Mouse (Mus musculus) G1E-ER4 (cell line): Measurements from ENCODE around the gene Cables2. TPM values are rescaled to one million over a fixed set of nuclear protein-coding genes. Genes with fewer than 3 reads are reported as not detected.

ENCODE experiments used
- GATA1 ChIP-seq: IDR thresholded peaks from one replicate; pipeline ENCODE4 v1.8.0; 2012; ENCODE audit warnings: low read length, inconsistent platforms
- polyA plus RNA-seq: library from polyadenylated mRNA; stranded (reverse); fragments of >175 nt; gene quantifications from 2 replicates; pipeline ENCODE4 v1.2.3, GENCODE M21; 2012

Cables2 gene
- polyA plus RNA-seq, 1 experiment, result 25.1 TPM

DNA sequence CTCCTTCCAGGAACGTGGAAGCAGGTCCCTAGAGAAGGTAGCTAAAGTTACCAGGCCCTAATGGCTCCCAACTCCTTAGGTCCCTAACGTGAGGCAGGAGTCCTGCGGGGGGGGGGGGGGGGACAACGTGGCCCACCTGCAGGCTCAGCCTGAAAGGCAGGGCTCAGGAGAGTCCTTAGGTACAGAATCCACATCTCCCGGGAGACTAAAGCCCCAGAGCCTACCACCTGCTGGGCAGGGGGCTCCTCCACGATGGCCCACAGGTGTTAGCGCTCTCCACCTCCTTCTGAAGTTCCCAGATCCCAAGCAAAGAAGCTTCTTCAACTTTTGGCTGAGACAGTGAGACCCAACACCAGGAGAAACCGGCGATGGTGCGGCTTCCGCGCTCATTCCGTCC lies 48.7 kb downstream of the Cables2 start:
- TF ChIP-seq GATA1, result no peak

DNA sequence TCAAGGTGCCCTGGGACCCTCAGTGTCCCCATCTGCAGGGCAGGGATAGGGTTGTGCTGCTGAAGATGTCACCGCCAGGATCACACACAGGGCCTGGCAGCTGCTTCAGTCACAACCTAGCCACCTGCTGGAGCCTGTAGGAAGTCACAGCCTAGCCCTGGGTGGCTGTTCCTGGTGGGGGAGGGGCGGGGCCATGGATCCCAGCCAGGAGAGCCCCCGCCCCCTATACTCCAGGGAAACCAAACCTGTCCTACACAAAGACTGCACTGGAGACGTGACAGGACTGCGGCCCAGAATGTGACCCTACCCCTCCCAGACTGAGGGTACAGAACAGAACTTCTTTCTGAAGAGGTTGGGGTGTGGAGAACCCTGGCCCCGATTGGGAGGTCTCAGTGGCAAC lies 51.0 kb downstream of the Cables2 start:
- no peak for TF ChIP-seq GATA1

DNA sequence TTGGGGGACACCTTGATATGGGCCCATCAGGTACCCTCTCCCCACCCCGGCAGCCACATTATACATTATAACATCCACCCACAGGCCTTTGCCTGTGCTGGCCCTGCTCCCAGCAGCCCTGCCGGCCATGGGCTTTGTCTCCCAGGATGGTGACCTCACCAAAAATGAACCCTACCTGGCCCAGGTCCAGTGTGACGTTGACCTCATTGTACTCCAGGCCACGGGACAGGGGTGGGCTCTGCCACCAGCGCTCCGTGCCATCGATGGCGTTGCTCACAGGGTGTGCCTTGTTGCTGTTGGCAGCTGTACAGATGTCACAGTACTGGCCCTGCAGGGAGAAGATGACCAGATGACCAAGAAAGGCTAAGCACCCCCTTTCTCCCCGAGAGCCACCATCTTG lies 52.2 kb downstream of the Cables2 start:
- TF ChIP-seq GATA1, result no peak

DNA sequence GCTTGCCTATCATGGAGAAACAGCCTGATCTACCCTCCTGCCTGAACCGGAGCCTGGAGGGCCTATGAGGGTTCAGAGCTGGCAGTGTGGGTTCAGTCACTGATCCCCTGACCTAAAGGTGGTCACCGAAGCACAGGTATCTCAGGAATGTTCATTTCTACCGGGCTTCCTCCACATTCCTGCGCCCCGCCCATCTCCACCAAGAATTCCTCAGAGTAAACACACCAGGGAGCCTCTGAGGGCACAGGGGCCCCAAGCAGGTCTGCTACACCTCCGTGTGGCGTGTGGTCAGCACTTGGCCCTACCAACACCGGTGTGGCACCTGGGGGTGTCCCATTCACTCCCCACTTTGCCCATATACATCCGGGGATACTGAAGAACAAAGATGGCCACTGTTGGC lies 53.1 kb downstream of the Cables2 start:
- TF ChIP-seq GATA1, result no peak

DNA sequence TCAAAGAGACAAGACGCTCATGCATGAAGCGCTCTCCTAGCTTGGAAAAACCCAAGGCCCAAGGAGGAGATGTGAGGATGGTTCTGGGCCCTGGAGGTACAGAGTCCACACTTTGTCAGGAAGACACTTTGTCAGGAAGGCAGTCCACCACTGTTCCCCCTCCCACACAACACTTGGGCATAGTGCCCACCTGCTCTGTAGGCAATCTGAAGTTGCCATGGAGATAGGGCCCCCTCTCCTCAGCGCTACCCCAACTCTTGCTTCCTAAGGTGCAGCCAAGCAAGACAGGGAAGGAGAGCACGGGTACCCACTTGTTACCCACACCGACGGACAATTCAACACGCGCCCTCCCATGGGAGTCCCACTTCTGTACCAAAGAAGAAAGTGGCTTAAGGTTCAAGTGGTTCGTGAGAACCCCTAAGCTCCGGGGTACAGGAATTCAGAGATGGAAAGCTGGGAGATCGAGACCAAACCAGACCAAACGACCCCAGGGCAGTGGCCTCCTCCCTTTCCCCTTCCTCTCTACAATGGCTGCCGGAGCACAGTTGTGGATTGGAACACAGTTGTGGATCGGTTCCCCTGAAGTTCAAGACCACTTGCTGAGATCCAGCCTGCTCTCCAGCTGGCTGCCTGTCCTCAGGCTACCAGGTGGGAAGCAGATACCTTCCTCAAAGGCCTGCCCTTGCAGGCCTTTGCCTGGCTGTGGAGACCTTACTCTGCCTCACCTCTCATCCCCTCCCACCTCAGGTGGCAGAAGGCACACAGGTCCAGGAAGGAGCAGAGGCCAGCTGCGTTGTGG lies 54.0 kb downstream of the Cables2 start:
- TF ChIP-seq GATA1, result no peak

DNA sequence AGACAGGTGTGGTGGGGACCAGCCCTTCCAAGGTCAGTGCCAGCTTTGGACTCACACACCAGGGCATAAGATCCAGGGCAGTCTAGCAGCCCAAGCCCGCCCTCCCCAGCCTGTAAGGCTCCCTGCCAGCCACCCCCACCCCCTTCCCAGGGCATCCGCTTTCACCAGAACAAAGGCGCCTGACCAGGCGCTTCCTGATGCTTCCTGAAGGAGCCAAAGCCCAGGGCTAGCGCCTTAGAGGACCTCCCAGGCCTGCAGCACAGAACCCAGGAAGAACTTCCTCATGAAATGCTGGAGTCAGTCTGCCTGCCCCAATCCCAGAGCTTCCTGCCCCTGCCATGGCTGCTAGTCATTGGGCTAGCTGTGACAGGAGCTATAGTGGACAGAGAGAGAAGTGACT lies 54.6 kb downstream of the Cables2 start:
- no peak for TF ChIP-seq GATA1

DNA sequence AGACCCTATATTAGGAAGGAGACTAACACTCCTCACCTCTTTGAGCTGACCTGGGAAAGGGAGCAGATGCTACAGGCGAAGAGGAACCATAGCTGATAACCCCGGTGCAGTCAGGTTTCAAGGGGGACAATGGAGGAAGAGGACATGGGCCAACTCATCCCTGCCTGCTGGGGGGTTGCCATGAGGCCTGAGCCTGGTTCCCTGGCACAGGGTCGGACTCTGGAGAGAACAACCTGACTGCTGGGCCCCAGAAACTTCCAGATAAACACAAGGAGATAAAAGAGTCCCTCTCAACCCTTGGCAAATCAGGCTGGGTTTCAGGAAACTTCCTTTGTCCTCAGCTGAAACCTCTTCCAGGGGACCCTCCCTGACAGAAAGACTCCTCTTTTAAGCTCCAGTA lies 55.1 kb downstream of the Cables2 start:
- TF ChIP-seq GATA1, result no peak

DNA sequence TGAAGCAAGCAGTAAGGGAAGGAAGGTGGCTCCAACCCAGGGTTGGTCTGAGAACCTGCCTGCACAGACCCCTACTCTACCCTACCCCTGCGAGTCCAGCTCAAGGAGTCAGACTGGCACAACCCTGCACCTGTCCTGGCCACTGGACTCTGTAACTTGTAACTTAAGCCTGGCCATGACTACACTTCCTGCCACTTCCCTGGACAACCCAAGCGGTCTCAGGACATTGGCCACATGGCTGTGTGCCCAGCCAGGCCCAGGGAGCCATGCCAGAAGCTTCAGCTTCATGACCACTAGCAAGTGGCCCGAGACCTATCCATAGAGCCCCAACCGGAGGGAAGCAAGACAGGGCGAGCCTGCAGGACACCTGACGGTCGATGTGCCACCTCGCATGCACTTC lies 55.7 kb downstream of the Cables2 start:
- no peak for TF ChIP-seq GATA1

DNA sequence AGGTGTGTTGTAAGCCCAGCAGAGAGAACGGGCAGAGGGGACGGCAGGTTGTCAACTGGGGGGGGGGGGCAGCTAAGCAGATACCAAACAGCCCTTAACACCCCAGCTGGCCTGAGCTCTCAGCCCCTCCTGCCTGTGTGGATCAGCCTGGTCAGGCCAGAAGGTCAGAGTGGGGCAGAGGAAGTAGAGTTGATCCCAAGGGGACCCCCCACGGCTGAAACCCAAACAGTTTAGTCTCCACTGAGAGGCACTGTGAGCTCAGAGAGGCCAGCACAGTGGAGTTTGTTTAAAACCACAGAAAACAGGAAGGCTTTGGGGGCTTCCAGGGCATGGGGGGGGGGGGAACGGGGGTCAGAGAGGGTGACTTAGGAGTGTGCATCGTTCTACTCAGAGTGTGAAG lies 56.4 kb downstream of the Cables2 start:
- TF ChIP-seq GATA1, result no peak

DNA sequence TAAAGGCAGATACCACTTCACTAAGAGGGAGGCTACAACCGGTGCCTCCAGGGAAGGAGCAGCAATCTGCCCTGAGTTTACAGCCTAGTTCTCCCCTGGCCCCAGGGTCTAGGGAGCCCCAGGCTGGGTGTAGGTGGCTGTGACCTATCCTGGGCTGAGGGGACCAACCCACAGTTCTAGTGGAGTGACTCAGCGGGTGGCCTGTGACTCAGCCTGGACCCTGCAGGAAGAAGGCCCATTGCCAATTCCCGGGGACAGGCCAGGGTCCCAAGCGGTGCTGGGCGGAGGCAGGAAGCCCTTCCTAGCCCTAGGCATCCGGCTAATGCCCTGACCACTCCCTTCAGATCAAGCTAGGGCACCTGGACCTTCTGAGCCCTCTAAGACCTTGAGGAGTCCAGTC lies 57.3 kb downstream of the Cables2 start:
- no peak for TF ChIP-seq GATA1

DNA sequence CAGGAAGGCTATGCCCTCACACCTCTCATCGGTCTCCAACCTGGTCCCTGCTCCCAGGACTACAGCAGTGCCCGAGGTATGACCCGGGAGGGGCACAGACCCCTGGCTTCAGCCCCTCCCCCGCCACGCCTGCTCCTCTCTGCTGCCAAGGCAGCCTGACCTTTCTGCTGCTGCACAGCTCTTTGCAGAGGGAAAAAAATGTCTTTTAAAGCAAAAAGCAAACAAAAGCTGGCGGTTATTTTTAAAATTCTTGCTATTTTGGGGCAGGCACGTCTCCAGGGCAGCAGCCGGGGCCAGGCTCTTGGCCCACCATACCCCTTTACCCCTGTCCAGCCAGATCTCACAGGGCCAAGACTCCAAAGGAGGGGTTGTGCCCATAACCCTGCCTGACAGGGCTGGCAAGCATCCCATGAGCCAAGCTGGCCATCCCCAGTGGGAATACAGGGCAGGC lies 58.3 kb downstream of the Cables2 start:
- TF ChIP-seq GATA1, result no peak

DNA sequence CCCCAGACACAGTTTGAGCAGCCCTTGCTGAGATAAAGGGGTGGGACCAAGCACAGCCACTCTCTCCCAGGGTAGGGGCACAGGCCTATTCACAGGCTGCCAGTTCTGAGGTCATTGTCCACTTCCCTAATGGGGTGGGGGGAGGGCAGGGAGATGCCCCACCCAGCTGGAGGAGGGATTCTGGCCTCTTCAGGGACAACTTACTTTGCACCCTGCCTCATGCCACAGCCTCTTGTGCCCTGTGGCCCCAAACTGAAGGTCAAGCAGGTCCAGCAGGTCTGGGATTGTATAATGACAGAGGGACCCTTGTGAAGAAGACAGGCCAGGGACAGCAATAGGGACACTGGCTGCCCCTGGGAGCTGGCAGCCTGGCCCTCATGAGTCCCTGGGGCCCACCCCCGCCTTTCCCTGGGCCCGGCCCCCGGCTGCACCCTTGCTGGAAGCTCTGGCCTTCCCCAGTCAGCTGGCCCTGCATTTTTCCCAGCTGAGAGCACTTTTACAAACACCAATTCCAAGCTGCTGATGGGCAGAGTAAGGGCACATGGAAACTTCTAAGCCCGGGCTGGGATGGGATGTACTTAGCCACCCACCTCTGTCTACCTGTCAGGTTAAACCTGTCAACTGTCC lies 58.8 kb downstream of the Cables2 start:
- no peak for TF ChIP-seq GATA1

DNA sequence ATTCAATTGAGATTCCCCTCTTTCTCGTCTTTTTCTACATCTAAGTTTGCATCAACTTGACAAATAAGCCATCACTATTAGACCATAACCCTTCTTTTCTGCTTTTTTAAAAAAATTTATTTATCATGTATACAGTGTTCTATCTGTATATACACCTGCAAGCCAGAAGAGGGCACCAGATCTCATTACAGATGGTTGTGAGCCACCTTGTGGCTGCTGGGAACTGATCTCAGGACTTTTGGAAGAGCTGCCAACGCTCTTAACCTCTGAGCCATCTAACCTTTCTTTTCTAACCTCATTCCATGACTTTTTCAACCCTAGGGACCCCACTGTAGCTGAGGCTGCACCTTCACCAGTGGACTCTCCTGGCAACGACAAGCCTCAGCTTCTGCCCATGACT lies 61.0 kb downstream of the Cables2 start:
- TF ChIP-seq GATA1, result no peak

DNA sequence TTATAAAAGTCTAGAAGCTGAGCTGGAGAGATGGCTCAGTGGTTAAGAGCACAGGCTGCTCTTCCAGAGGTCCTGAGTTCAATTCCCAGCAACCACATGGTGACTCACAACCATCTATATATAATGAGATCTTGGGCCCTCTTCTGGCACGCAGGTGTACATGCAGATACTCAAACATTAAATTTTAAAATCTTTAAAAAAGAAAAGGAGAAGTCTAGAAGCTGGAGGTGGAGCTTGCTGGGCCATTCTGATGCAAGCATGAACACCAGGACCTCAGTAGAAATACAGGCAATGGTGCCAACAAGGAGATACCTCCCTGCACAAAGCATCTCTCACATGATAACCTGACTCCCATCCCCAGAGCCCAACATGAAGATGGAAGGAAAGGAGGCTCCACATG lies 64.3 kb downstream of the Cables2 start:
- no peak for TF ChIP-seq GATA1

Other genes starting within 250 kb of the Cables2 start
- gene Lsm14b, start 248.5 kb downstream of the Cables2 start, polyA plus RNA-seq, result 52.4 and 57.9 TPM in 2 replicates
- 87.8 and 99.6 TPM in 2 replicates for gene Psma7, start 231.1 kb downstream of the Cables2 start, polyA plus RNA-seq
- 2.6 and 3.4 TPM in 2 replicates for gene Ss18l1, start 231.0 kb downstream of the Cables2 start, polyA plus RNA-seq
- 14.6 and 15.3 TPM in 2 replicates for gene Mtg2, start 202.9 kb downstream of the Cables2 start, polyA plus RNA-seq
- gene Hrh3, start 169.0 kb downstream of the Cables2 start, polyA plus RNA-seq, result not detected in 2 replicates
- 18.7 and 31.3 TPM in 2 replicates for gene Osbpl2, start 154.2 kb downstream of the Cables2 start, polyA plus RNA-seq
- 702 and 833 TPM in 2 replicates for gene Adrm1, start 102.0 kb downstream of the Cables2 start, polyA plus RNA-seq
- gene Lama5, start 47.6 kb downstream of the Cables2 start, polyA plus RNA-seq, result 27.7 and 30.0 TPM in 2 replicates
- 70.2 and 1,101 TPM in 2 replicates for gene Rps21, start 16.1 kb downstream of the Cables2 start, polyA plus RNA-seq
- gene Rbbp8nl, start 16.4 kb upstream of the Cables2 start, polyA plus RNA-seq, result not detected in 2 replicates
- not detected in 2 replicates for gene Gata5, start 61.2 kb upstream of the Cables2 start, polyA plus RNA-seq
- not detected in 2 replicates for gene Slco4a1, start 182.7 kb upstream of the Cables2 start, polyA plus RNA-seq
- gene Ntsr1, start 226.5 kb upstream of the Cables2 start, polyA plus RNA-seq, result not detected in 2 replicates